Mouse (Mus musculus): ENCODE data around the gene Ncan. TPM values are rescaled to one million over a fixed set of nuclear protein-coding genes. Genes with fewer than 3 reads are reported as not detected.
A peak's percentile ranks its signal among the peaks of the same experiment; 100 is the strongest.

Ncan gene
- polyA plus RNA-seq (2012; rRNA removed), result 0.32 and 1.6 TPM in 2 replicates

- DNase-seq (ENCODE audit: low read depth), result no peak
Measured at GRCm38 (mm10) chr8:70120667-70121066, at the start of gene Ncan. Gene Ncan (minus strand): TSS chr8:70120873.

- DNase-seq (ENCODE audit: low read depth), result no peak
Measured at GRCm38 (mm10) chr8:70170116-70170515, 49.4 kb upstream of the Ncan start.

- DNase-seq (ENCODE audit: low read depth), result no peak
Measured at GRCm38 (mm10) chr8:70166504-70167110, 45.9 kb upstream of the Ncan start.

- DNase-seq (ENCODE audit: low read depth), result no peak
Measured at GRCm38 (mm10) chr8:70163316-70163715, 42.6 kb upstream of the Ncan start.

GRCm38 (mm10) chr8:70160015-70160414 is 39.3 kb upstream of the Ncan start:
- DNase-seq (ENCODE audit: low read depth), result no peak

- no peak for DNase-seq (ENCODE audit: low read depth)
Measured at GRCm38 (mm10) chr8:70159211-70159610, 38.5 kb upstream of the Ncan start.

GRCm38 (mm10) chr8:70158069-70158853 is 37.6 kb upstream of the Ncan start:
- DNase-seq (ENCODE audit: low read depth), result no peak

- DNase-seq (ENCODE audit: low read depth), result no peak
Measured at GRCm38 (mm10) chr8:70157240-70157800, 36.6 kb upstream of the Ncan start.

GRCm38 (mm10) chr8:70152537-70153257 is 32.0 kb upstream of the Ncan start:
- no peak for DNase-seq (ENCODE audit: low read depth)

GRCm38 (mm10) chr8:70150158-70150557 is 29.5 kb upstream of the Ncan start:
- DNase-seq (ENCODE audit: low read depth), result no peak

- no peak for DNase-seq (ENCODE audit: low read depth)
Measured at GRCm38 (mm10) chr8:70147678-70148607, 27.3 kb upstream of the Ncan start.

GRCm38 (mm10) chr8:70139981-70140380 is 19.3 kb upstream of the Ncan start:
- no peak for DNase-seq (ENCODE audit: low read depth)

- DNase-seq (ENCODE audit: low read depth), result peak; percentile 85
Measured at GRCm38 (mm10) chr8:70139026-70139857, 18.6 kb upstream of the Ncan start, which contains the start of the genes Rfxank, Borcs8 and Mef2b. Gene Rfxank (minus strand): TSS chr8:70139154. Gene Borcs8 (plus strand): TSS chr8:70139499. Gene Mef2b (plus strand): TSS chr8:70139711.

- no peak for DNase-seq (ENCODE audit: low read depth)
Measured at GRCm38 (mm10) chr8:70137890-70138289, 17.2 kb upstream of the Ncan start.

- no peak for DNase-seq (ENCODE audit: low read depth)
Measured at GRCm38 (mm10) chr8:70136591-70136990, 15.9 kb upstream of the Ncan start.

- no peak for DNase-seq (ENCODE audit: low read depth)
Measured at GRCm38 (mm10) chr8:70134931-70135330, 14.3 kb upstream of the Ncan start.

GRCm38 (mm10) chr8:70134086-70134485 is 13.4 kb upstream of the Ncan start:
- no peak for DNase-seq (ENCODE audit: low read depth)

- no peak for DNase-seq (ENCODE audit: low read depth)
Measured at GRCm38 (mm10) chr8:70131166-70131883, 10.7 kb upstream of the Ncan start, which contains the start of gene Nr2c2ap. Gene Nr2c2ap (plus strand): TSS chr8:70131333.

GRCm38 (mm10) chr8:70130066-70130465 is 9.4 kb upstream of the Ncan start:
- DNase-seq (ENCODE audit: low read depth), result no peak

Measured in gonadal fat pad, adult 2 months (tissue).